Mouse (Mus musculus) cerebellum, adult (tissue): Measurements from ENCODE around the gene Ercc8.

Source experiments
- ATAC-seq: cut with Nextera tagmentation; 2 replicates; pipeline ENCODE4 v1.9.2; 2017; ENCODE audit warnings: mild to moderate bottlenecking, moderate library complexity, mixed read lengths; ENCODE audit not compliant: insufficient number of reproducible peaks, low FRiP score, low TSS enrichment

The Ercc8 gene

DNA sequence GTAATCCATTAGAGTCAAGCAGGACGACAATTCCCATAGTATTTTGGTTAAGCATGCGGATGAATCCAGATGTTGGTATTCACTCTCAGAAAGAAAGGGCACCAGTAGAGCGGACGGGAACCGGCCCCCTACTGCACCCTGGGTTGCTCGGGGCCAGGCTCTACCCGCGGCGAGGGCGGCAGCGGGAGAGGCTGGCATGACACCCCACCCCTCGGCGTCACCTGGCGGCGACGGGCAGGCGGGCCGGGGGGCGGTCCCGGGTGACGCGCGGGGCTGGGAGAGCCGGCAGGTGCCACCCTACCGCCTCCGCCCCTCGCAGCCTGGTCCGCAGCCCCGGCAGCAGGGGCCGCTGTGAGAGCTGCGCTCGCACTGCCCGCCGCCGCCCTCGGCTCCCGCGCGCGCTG lies 55.6 kb downstream of the Ercc8 start, which contains the start of gene Elovl7:
Gene Elovl7, plus strand, starts transcription at position 324 of the 404 bp plus-strand sequence.
- peak; percentile 95 for ATAC-seq

DNA sequence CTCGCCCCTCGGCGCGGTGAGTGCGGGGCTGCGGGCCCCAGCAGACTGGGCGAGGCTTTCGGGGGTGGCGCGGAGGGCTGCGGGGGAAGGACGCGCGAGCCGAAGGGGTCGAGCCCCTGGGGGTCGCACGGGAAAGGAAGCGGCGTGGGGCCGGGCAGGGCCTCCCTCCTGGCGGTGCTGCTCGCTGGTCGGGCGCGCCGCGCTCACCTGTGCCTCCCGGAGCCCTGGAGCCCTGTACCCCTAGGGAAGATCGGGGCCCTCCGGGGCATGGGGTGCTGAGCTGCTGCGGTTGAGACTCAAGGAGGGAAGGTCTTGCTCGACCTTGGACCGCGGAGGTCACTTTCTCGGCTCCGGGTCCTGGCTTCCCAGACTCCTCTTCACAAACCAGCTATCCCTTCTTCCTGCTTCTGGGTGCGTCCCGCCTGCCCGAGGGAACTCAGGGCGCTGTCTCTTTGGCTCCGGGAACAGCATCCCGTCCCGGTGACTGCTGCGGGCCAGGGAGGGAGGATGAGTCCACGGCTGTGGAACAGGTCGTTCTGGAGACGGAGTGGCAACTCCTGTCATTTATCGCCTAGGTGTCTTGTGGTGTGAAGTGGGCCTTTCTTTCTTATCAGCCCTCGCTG lies 56.1 kb downstream of the Ercc8 start:
- ATAC-seq: peak; percentile 45

DNA sequence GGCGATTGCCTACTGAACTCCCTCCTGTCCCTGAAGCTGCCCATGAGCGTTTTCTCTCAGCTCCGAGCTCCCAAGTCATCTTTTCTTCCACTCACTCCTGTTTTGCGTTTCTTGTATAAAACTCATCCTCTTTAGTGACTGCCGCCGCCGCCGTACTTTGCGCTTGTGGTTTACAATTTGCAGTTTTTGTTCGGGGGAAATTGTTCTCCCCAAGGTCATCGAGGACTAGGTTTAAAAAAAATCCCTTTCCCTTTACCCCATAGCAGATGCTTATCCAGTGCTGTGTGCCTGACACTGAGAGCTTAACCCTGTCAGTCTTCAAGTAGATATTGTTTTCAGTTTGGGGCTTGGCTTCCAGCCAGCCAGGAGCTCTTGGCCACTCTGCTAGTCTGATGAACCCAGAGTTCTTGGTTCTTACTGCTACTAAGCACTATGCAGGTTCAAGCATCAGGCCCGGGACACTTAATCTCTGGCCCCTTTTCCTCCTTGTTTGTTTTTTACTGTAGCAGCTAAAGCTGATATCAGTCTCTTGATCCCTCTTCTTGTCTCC lies 56.8 kb downstream of the Ercc8 start:
- no peak for ATAC-seq

DNA sequence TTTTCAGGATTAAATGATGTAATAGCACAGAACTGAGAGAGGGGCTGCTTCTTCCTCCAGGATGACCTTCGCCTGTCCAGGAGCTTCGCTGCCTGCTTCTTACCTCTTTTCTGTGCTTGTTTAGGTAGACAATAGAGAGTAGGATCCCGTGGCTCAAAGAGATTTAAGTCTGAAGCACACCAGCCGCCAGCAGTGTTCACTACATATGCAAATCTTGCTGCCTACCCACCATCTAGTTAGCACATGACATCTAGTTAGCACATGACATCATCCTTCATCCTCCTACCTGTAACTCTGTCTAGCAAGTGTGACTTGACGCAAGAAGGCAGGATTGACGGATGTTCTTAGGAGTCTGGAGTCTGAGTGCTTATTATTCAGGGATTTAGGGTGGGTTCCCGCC lies 61.2 kb downstream of the Ercc8 start:
- no peak for ATAC-seq

DNA sequence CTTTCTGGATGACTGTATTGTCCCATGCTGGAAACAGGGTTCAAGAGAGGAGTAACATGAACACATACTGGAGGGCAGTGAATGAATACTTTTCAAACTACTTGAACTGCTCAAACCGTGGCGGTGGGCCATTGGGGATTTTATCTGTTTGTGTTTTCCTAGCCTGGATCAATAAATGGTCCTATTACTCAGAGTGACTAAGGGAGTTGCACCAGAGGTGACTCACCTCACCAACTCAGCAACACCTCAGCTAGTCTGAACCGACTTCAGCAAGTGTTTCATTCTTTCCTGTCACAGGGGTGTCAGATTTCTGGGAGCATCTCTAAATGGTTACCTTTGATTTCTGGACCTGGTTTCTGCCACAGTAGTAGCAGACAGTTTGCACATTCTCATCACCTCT lies 70.7 kb downstream of the Ercc8 start:
- ATAC-seq: no peak

DNA sequence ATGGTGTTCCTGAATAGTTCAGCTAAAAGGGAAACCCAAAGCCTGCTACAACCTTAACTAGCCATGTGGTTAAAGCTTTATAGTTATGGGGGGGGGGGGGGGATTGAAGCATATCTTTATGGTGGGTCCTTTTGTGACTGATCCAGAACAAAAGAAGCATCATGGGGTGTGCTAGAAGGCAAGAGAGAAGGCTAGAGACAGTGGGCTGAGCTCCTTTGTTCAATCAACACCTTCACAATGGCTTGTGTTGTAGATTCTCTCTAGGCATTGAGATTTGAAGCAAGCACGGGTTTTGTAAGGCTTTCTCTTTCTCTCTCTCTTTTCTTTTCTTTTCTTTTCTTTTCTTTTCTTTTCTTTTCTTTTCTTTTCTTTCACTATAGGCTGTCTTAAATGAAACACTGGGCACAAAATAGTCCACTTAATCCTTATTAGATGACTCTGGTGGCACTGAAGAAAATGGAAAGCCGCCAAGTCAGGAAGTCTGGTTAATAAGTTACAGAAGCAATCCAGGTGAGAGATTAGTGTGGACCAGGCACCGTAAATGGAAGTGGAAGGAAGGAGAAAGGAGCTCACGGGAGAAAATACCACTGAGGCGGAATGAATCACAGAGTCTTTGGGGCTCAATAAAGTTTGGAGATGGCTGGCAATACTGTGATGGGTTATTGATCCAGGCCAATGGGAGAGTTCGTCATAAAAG lies 71.3 kb downstream of the Ercc8 start:
- ATAC-seq: no peak

DNA sequence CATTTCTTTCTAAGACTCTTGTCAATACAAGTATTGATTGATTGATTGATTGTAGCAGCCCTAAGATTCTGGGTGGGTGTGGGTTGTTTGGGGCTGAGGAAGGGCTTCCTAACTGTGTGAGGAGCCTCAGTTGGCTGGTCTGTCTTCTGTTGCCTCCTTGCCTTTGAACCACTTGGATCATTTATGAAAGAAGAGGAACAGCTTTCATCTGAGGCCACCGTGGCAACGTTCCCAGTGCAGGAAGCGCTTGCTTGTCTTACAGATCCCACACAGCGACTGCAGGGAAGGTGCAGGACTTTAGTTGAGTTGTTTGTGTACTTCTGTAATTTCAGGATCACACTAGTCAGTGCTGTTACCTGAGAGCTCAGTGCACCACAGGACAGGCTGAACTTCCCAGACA lies 81.5 kb downstream of the Ercc8 start:
- peak; percentile 54; the same call in 1 of the 2 replicates for ATAC-seq

DNA sequence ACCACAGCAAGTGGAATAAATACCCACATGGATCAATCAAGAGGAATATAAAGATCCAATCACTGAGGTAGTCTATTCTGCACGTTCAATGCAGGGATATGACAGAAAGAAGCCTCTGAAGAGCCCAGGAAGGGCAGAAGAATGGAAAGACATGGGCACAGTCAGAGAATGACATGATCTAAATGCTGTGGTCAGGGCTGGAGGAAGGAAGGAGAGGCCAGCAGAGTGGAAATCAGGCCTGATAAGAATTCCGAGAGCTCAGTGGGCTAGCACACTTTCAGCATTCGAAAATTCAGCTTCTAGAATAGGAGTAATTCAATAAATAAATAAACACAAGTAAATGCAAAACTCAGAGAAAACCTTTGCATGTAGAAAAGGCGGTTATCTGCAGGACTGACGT lies 83.2 kb downstream of the Ercc8 start:
- ATAC-seq: no peak
